Mouse (Mus musculus) myocyte (in vitro differentiated cells): ENCODE data around the gene Cstb.

ENCODE experiments used
- CEBPB ChIP-seq: IDR thresholded peaks from 2 replicates; pipeline ENCODE4 v1.6.1; 2011; ENCODE audit warnings: mild to moderate bottlenecking, moderate library complexity; ENCODE audit not compliant: poor library complexity, insufficient read depth, severe bottlenecking
- E2F4 ChIP-seq: IDR thresholded peaks from one replicate; pipeline ENCODE4 v1.6.1; 2011; ENCODE audit warnings: mild to moderate bottlenecking, control low read depth, moderate library complexity; ENCODE audit not compliant: insufficient read depth
- MAX ChIP-seq: IDR thresholded peaks from one replicate; pipeline ENCODE4 v1.6.1; 2011; ENCODE audit warnings: low read depth, mild to moderate bottlenecking, control low read depth
- MYOD1 ChIP-seq, 3 experiments: IDR thresholded peaks; one replicate each; pipeline ENCODE4 v1.6.1; 2011; ENCODE audit warnings: control low read depth in 2 of 3, low read depth in 2 of 3, mild to moderate bottlenecking in 2 of 3, moderate library complexity in 1 of 3; ENCODE audit not compliant: insufficient read length in 2 of 3, control insufficient read depth in 1 of 3
- MYOG ChIP-seq, 3 experiments: IDR thresholded peaks; one replicate each; pipeline ENCODE4 v1.6.1; 2011; ENCODE audit warnings: control low read depth in 2 of 3, low read depth in 2 of 3, mild to moderate bottlenecking in 2 of 3; ENCODE audit not compliant: insufficient read length in 2 of 3, control insufficient read depth in 1 of 3, insufficient read depth in 1 of 3
- POLR2A ChIP-seq: IDR thresholded peaks from one replicate; pipeline ENCODE4 v1.6.1; 2011; ENCODE audit warnings: low read depth, mild to moderate bottlenecking, control low read depth, moderate library complexity; ENCODE audit not compliant: insufficient read length
- POLR2AphosphoS2 ChIP-seq: IDR thresholded peaks from one replicate; pipeline ENCODE4 v1.6.1; 2011; ENCODE audit warnings: low read depth, control low read depth; ENCODE audit not compliant: insufficient read length
- REST ChIP-seq: IDR thresholded peaks from one replicate; pipeline ENCODE4 v1.6.1; 2011; ENCODE audit warnings: mild to moderate bottlenecking, control low read depth, moderate library complexity; ENCODE audit not compliant: insufficient read depth, insufficient read length
- SRF ChIP-seq: IDR thresholded peaks from one replicate; pipeline ENCODE4 v1.6.1; 2011; ENCODE audit warnings: low read depth; ENCODE audit not compliant: control insufficient read depth, insufficient read length
- TCF12 ChIP-seq: IDR thresholded peaks from one replicate; pipeline ENCODE4 v1.6.1; 2011; ENCODE audit warnings: mild to moderate bottlenecking, control low read depth; ENCODE audit not compliant: poor library complexity, insufficient read depth, severe bottlenecking
- TCF3 ChIP-seq: IDR thresholded peaks from one replicate; pipeline ENCODE4 v1.6.1; 2011; ENCODE audit warnings: low read depth, control low read depth; ENCODE audit not compliant: insufficient read length
- USF1 ChIP-seq: IDR thresholded peaks from one replicate; pipeline ENCODE4 v1.6.1; 2011; ENCODE audit warnings: low read depth, mild to moderate bottlenecking, control low read depth, moderate library complexity

GRCm38 (mm10) chr10:78439990-78440389, 14.5 kb downstream of the Cstb start:
- TF ChIP-seq USF1 = no peak
- TF ChIP-seq POLR2A = no peak
- no peak for TF ChIP-seq E2F4
- TF ChIP-seq TCF12 = no peak
- TF ChIP-seq POLR2AphosphoS2 = no peak
- no peak for TF ChIP-seq SRF
- no peak for TF ChIP-seq CEBPB
- no peak for TF ChIP-seq MAX
- no peak for TF ChIP-seq MYOD1 (IDR thresholded peaks at IDR 0.05; ENCODE audit: control insufficient read depth in 1 of 3, insufficient read length in 2 of 3, low read depth in 2 of 3)
- TF ChIP-seq MYOG (IDR thresholded peaks at IDR 0.05; ENCODE audit: control insufficient read depth in 1 of 3, insufficient read depth in 1 of 3, insufficient read length in 2 of 3, low read depth in 2 of 3) = no peak
- no peak for TF ChIP-seq TCF3
- TF ChIP-seq REST = no peak
